Mouse (Mus musculus): Measurements from ENCODE around the gene Rnaseh2b. TPM values are rescaled to one million over a fixed set of nuclear protein-coding genes. Genes with fewer than 3 reads are reported as not detected.

Rnaseh2b gene
- polyA plus RNA-seq, 1 experiment from 2014 or later: 36.7 TPM

GRCm38 (mm10) chr14:62383786-62384299 lies 91.5 kb downstream of the Rnaseh2b start:
- Histone ChIP-seq H3K4me1 (ENCODE audit: control insufficient read depth, low read depth, low read length) (no peaks in the 10 kb centered on the region), H3K4me2 (ENCODE audit: low read depth, low read length) (no peak overlapping the region), H3K36me3 (ENCODE audit: control insufficient read depth, insufficient read depth) (no peaks in the 10 kb centered on the region), H3K9ac (ENCODE audit: low read depth, low read length) (no peak overlapping the region), H3K9me3 (replicated peaks; ENCODE audit: control insufficient read depth, low read length) (no peaks in the 10 kb centered on the region), H3K27me3 (ENCODE audit: control insufficient read depth, insufficient read depth, low read depth, low read length) (no peaks in the 10 kb centered on the region), H3K4me3 (ENCODE audit: low read depth, low read length) (no peak overlapping the region), H3K27ac (ENCODE audit: low read length) (no peak overlapping the region)
- ATAC-seq (ENCODE audit: low read depth): no peak
- 72% methylated on average over 3 of the region's 3 CpGs for WGBS (ENCODE audit: insufficient replicate concordance)

DNA sequence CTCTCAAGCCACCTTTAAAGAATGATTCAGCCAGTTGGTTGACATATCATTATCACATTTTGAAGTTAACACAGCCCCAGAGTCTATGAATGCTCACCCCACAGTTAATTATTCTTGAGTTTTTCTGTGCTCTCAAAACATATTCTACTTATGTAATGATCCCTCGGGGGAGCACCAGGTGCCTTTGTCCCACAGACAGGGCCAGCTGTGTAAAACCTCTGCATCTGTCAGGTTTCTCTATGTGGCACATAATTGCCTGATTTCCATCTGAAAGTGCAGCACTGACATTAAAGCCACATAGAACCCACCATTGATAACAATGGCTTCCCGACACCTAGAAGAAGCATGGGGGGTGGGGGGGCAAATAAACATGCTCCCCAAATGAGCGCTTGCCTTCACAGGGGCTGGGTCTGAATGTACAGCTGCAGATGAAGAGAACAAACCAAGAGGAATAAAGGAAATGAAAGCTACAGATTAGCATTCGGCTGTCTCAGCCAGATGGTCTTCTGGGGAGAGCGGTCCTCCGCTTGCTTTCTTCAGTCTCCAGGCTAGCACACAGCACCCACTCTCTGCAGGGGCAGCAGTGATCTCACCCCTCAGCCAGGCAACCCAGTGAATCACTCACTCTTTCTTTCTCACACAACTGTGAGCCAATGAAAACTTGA lies 96.8 kb downstream of the Rnaseh2b start:
- Histone ChIP-seq H3K4me1 (ENCODE audit: control insufficient read depth, low read depth, low read length) (no peaks in the 10 kb centered on the region), H3K4me3 (ENCODE audit: low read depth, low read length) (no peak overlapping the region), H3K36me3 (ENCODE audit: control insufficient read depth, insufficient read depth) (no peaks in the 10 kb centered on the region), H3K9ac (ENCODE audit: low read depth, low read length) (no peak overlapping the region), H3K27me3 (ENCODE audit: control insufficient read depth, insufficient read depth, low read depth, low read length) (no peaks in the 10 kb centered on the region), H3K9me3 (replicated peaks; ENCODE audit: control insufficient read depth, low read length) (no peaks in the 10 kb centered on the region), H3K4me2 (ENCODE audit: low read depth, low read length) (no peak overlapping the region), H3K27ac (ENCODE audit: low read length) (no peak overlapping the region)
- 57% methylated on average over 6 of the region's 6 CpGs for WGBS (ENCODE audit: insufficient replicate concordance)
- no peak for ATAC-seq (ENCODE audit: low read depth)

DNA sequence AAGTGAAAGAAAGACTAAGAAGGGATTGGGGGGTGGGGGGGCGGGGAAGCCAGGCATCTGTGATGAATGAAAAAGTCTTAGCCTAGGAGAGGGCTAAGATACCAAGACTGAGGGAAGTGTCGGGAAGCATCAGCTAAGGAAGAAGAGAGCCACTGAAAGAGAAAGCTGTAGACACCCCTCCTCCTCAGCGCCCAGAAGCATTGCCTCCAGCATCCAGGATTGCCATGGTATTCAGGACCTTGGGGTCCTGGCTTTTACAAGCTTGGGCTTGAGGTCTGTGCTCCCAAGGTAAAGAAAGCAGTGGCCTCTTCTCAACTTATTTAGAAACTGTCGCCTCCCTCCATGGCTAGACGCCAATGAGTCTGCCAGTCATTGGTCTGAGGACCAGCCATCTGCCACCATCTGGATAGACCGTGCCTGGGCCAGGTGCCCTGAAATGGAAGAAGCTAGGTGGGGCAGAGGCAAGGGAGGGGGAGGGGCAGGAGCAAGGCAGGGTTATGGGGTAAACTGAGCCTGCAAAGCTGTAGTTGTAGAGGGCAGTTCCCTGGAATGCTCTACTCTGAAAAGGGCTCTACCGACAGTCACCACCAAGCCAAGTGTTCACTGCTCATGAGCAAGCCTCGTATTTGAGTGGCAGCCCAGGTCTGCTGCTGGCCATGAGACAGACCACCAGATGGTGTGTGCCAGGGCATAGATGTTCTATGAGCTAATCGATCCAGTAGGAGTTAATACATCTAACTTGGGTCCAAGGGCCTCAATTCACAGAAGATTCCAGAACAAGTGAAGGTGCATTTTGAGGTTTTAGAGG lies 97.5 kb downstream of the Rnaseh2b start:
- WGBS (ENCODE audit: insufficient replicate concordance): 68% methylated on average over 9 of the region's 9 CpGs
- Histone ChIP-seq H3K27me3 (ENCODE audit: control insufficient read depth, insufficient read depth, low read depth, low read length) (no peaks in the 10 kb centered on the region), H3K4me1 (ENCODE audit: control insufficient read depth, low read depth, low read length) (no peaks in the 10 kb centered on the region), H3K4me3 (ENCODE audit: low read depth, low read length) (no peak overlapping the region), H3K27ac (ENCODE audit: low read length) (no peak overlapping the region), H3K4me2 (ENCODE audit: low read depth, low read length) (no peak overlapping the region), H3K36me3 (ENCODE audit: control insufficient read depth, insufficient read depth) (no peaks in the 10 kb centered on the region), H3K9ac (ENCODE audit: low read depth, low read length) (no peak overlapping the region), H3K9me3 (replicated peaks; ENCODE audit: control insufficient read depth, low read length) (no peaks in the 10 kb centered on the region)
- ATAC-seq (ENCODE audit: low read depth): no peak

- no peaks in the 10 kb centered on the region for H3K27me3 ChIP-seq (ENCODE audit: control insufficient read depth, insufficient read depth, low read depth, low read length)
- no peak overlapping the region for H3K27ac ChIP-seq (ENCODE audit: low read length)
- no peak overlapping the region for H3K9ac ChIP-seq (ENCODE audit: low read depth, low read length)
- no peaks in the 10 kb centered on the region for H3K9me3 ChIP-seq (replicated peaks; ENCODE audit: control insufficient read depth, low read length)
- H3K4me1 ChIP-seq (ENCODE audit: control insufficient read depth, low read depth, low read length): no peaks in the 10 kb centered on the region
- 64% methylated on average over 4 of the region's 4 CpGs for WGBS (ENCODE audit: insufficient replicate concordance)
- no peak for ATAC-seq (ENCODE audit: low read depth)
- no peak overlapping the region for H3K4me2 ChIP-seq (ENCODE audit: low read depth, low read length)
- H3K4me3 ChIP-seq (ENCODE audit: low read depth, low read length): no peak overlapping the region
- no peaks in the 10 kb centered on the region for H3K36me3 ChIP-seq (ENCODE audit: control insufficient read depth, insufficient read depth)
Measured at GRCm38 (mm10) chr14:62392754-62393153, 100.4 kb downstream of the Rnaseh2b start.

DNA sequence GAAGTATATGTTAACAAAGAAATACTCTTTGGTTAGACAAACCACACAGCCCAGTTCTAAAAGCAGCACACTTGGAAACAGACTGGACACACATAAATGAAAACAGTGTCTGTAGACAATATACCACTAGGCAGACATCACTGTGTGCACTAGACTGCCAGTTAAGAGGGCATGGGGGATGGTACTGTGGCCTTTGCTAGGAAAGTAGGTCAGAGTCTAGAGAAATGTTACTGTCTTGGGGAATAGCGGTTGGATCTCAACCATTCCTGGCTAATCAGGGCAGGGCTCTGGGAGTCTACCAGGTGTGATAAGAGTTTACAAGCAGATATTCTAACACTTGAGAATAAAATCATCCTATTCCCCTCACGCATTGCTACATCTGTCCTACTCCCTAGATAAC lies 103.0 kb downstream of the Rnaseh2b start:
- no peak overlapping the region for H3K4me3 ChIP-seq (ENCODE audit: low read depth, low read length)
- no peaks in the 10 kb centered on the region for H3K4me1 ChIP-seq (ENCODE audit: control insufficient read depth, low read depth, low read length)
- no peak overlapping the region for H3K27ac ChIP-seq (ENCODE audit: low read length)
- H3K4me2 ChIP-seq (ENCODE audit: low read depth, low read length): no peak overlapping the region
- no peaks in the 10 kb centered on the region for H3K9me3 ChIP-seq (replicated peaks; ENCODE audit: control insufficient read depth, low read length)
- no peak overlapping the region for H3K9ac ChIP-seq (ENCODE audit: low read depth, low read length)
- H3K36me3 ChIP-seq (ENCODE audit: control insufficient read depth, insufficient read depth): no peaks in the 10 kb centered on the region
- no peak for ATAC-seq (ENCODE audit: low read depth)
- no peaks in the 10 kb centered on the region for H3K27me3 ChIP-seq (ENCODE audit: control insufficient read depth, insufficient read depth, low read depth, low read length)
- 68% methylated on average over 2 of the region's 2 CpGs for WGBS (ENCODE audit: insufficient replicate concordance)

GRCm38 (mm10) chr14:62416007-62416741 lies 123.8 kb downstream of the Rnaseh2b start:
- Histone ChIP-seq H3K4me2 (ENCODE audit: low read depth, low read length) (no peak overlapping the region), H3K36me3 (ENCODE audit: control insufficient read depth, insufficient read depth) (no peaks in the 10 kb centered on the region), H3K9ac (ENCODE audit: low read depth, low read length) (no peak overlapping the region), H3K9me3 (replicated peaks; ENCODE audit: control insufficient read depth, low read length) (no peaks in the 10 kb centered on the region), H3K4me1 (ENCODE audit: control insufficient read depth, low read depth, low read length) (no peaks in the 10 kb centered on the region), H3K27me3 (ENCODE audit: control insufficient read depth, insufficient read depth, low read depth, low read length) (no peaks in the 10 kb centered on the region), H3K27ac (ENCODE audit: low read length) (no peak overlapping the region), H3K4me3 (ENCODE audit: low read depth, low read length) (no peak overlapping the region)
- WGBS (ENCODE audit: insufficient replicate concordance): 71% methylated on average over 7 of the region's 7 CpGs
- no peak for ATAC-seq (ENCODE audit: low read depth)

- ATAC-seq (ENCODE audit: low read depth): no peak
- H3K4me2 ChIP-seq (ENCODE audit: low read depth, low read length): no peak overlapping the region
- no peak overlapping the region for H3K27ac ChIP-seq (ENCODE audit: low read length)
- no peaks in the 10 kb centered on the region for H3K27me3 ChIP-seq (ENCODE audit: control insufficient read depth, insufficient read depth, low read depth, low read length)
- WGBS (ENCODE audit: insufficient replicate concordance): 26% methylated on average over 1 of the region's 1 CpGs
- no peak overlapping the region for H3K9ac ChIP-seq (ENCODE audit: low read depth, low read length)
- no peaks in the 10 kb centered on the region for H3K9me3 ChIP-seq (replicated peaks; ENCODE audit: control insufficient read depth, low read length)
- no peak overlapping the region for H3K4me3 ChIP-seq (ENCODE audit: low read depth, low read length)
- H3K36me3 ChIP-seq (ENCODE audit: control insufficient read depth, insufficient read depth): no peaks in the 10 kb centered on the region
- no peaks in the 10 kb centered on the region for H3K4me1 ChIP-seq (ENCODE audit: control insufficient read depth, low read depth, low read length)
Measured at GRCm38 (mm10) chr14:62416742-62417134, 124.3 kb downstream of the Rnaseh2b start.

- Histone ChIP-seq H3K27ac (ENCODE audit: low read length) (no peak overlapping the region), H3K4me1 (ENCODE audit: control insufficient read depth, low read depth, low read length) (no peaks in the 10 kb centered on the region), H3K36me3 (ENCODE audit: control insufficient read depth, insufficient read depth) (no peaks in the 10 kb centered on the region), H3K4me2 (ENCODE audit: low read depth, low read length) (no peak overlapping the region), H3K9me3 (replicated peaks; ENCODE audit: control insufficient read depth, low read length) (no peaks in the 10 kb centered on the region), H3K27me3 (ENCODE audit: control insufficient read depth, insufficient read depth, low read depth, low read length) (no peaks in the 10 kb centered on the region), H3K4me3 (ENCODE audit: low read depth, low read length) (no peak overlapping the region), H3K9ac (ENCODE audit: low read depth, low read length) (no peak overlapping the region)
- ATAC-seq (ENCODE audit: low read depth): no peak
- 51% methylated on average over 3 of the region's 3 CpGs for WGBS (ENCODE audit: insufficient replicate concordance)
Measured at GRCm38 (mm10) chr14:62417501-62417900, 125.1 kb downstream of the Rnaseh2b start.
